Mouse (Mus musculus) lung, postnatal 0 days (tissue): ENCODE data around the gene Mrps27.

Experiments used
- CTCF ChIP-seq: IDR thresholded peaks from 2 replicates; pipeline ENCODE4 v1.5.1; 2016; ENCODE audit warnings: antibody characterized with exemption, mild to moderate bottlenecking
- EP300 ChIP-seq: IDR thresholded peaks from 2 replicates; pipeline ENCODE4 v1.6.1; 2016; ENCODE audit warnings: antibody characterized with exemption, mild to moderate bottlenecking, control low read depth

DNA sequence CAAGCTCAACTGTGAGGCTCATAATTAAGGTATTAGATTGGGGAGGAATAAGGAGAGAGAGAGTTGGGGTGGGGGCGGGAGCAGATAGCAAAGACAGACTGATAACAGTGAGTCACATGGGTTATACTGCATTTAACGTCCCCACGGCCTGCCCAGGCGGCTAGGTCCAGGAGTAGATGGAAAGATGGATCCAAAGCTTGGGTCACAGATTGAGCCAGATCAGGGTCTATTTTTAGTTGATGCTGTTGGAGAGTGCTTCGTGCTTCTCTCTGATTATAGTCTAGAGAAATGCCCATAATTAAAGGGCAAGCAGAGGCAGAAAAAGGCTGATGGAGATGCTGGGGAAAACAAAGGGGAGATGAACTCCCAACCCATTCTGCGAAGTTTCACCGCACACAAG, 110.4 kb downstream of the Mrps27 start:
- no peak for TF ChIP-seq CTCF
- no peak for TF ChIP-seq EP300
